9 mouse cellular contexts compared by ENCODE assay signal in genomic region chr7:25396621-25397020, GRCm38 (mm10). TPM values are rescaled to one million over a fixed set of nuclear protein-coding genes. Genes with fewer than 3 reads are reported as not detected.
A peak's percentile ranks its signal among the peaks of the same experiment; 100 is the strongest.
DNase-seq lines count a peak whose midpoint lies in the region; ATAC-seq and TF ChIP-seq lines count a peak whose summit lies in the region.
"Had no signal": no experiment of that assay in that cellular context is flagged by ENCODE, and none has a peak within 500 bp of the region (broad histone marks: within the 10 kb centered on the region; RNA-seq: fewer than 3 reads in every experiment).

No protein-coding gene starts in this region.

- H3K4me3 ChIP-seq in liver, adult 2 months (ENCODE audit: insufficient read depth, low read depth, low read length) = peak overlapping the region; percentile 4; the same call in 1 of the 2 replicates
- no peak overlapping the region for H3K4me3 ChIP-seq in embryonic facial prominence, embryonic 12.5 days
- H3K4me3 ChIP-seq in hindbrain, embryonic 13.5 days = peak overlapping the region; percentile 58
- peak overlapping the region; percentile 66; the same call in 1 of the 2 replicates for H3K4me3 ChIP-seq in midbrain, embryonic 14.5 days (replicated peaks; ENCODE audit: low read depth, low read length)

- DNase-seq in liver, adult 2 months (ENCODE audit: extremely low read depth, low read depth, low spot score) = no peak
- DNase-seq in liver = no peak
- DNase-seq in midbrain, embryonic 14.5 days = no peak
- no peak for DNase-seq in right cerebral cortex, postnatal 4 days
- no peak for DNase-seq in urinary bladder, postnatal 10 days (ENCODE audit: low spot score)
- no peak for DNase-seq in frontal cortex, adult 2 months (ENCODE audit: extremely low spot score in 1 of 2, low spot score in 1 of 2)

- no peaks in the 10 kb centered on the region for H3K27me3 ChIP-seq in liver, adult 2 months (ENCODE audit: control insufficient read depth, insufficient read depth, low read length)
- no peaks in the 10 kb centered on the region for H3K27me3 ChIP-seq in embryonic facial prominence, embryonic 12.5 days
- no peaks in the 10 kb centered on the region for H3K27me3 ChIP-seq in hindbrain, embryonic 13.5 days
- no peaks in the 10 kb centered on the region for H3K27me3 ChIP-seq in midbrain, embryonic 14.5 days (ENCODE audit: control insufficient read depth, insufficient read depth, low read length)

- TF ChIP-seq POLR2A in liver, adult 2 months (IDR thresholded peaks at IDR 0.05; ENCODE audit: extremely low read depth, insufficient read depth, low read length) = no peak

- TF ChIP-seq CTCF in liver, adult 2 months (IDR thresholded peaks at IDR 0.05; ENCODE audit: low read depth, low read length) = no peak

- WGBS in liver, adult 2 months = 95% methylated on average over 14 of the region's 14 CpGs
- WGBS in embryonic facial prominence, embryonic 12.5 days = 90% methylated on average over 14 of the region's 14 CpGs
- WGBS in hindbrain, embryonic 13.5 days = 92% methylated on average over 14 of the region's 14 CpGs
- WGBS in midbrain, embryonic 14.5 days = 90% methylated on average over 14 of the region's 14 CpGs

- H3K4me2 ChIP-seq in embryonic facial prominence, embryonic 12.5 days (replicated peaks) = peak overlapping the region; percentile 73
- H3K4me2 ChIP-seq in hindbrain, embryonic 13.5 days = peak overlapping the region; percentile 81
- peak overlapping the region; percentile 81 for H3K4me2 ChIP-seq in midbrain, embryonic 14.5 days (ENCODE audit: low read length)

- H3K79me2 ChIP-seq in liver, adult 2 months (ENCODE audit: control insufficient read depth, insufficient read depth, low read length) = peaks cover 16% of the 10 kb centered on the region; the same call in 1 of the 2 replicates

- no peaks in the 10 kb centered on the region for H3K9me3 ChIP-seq in embryonic facial prominence, embryonic 12.5 days
- no peaks in the 10 kb centered on the region for H3K9me3 ChIP-seq in hindbrain, embryonic 13.5 days
- no peaks in the 10 kb centered on the region for H3K9me3 ChIP-seq in midbrain, embryonic 14.5 days (ENCODE audit: control insufficient read depth, low read length)

- no peak for ATAC-seq in embryonic facial prominence, embryonic 12.5 days (ENCODE audit: insufficient number of reproducible peaks, insufficient read depth, low FRiP score, low TSS enrichment)
- no peak; the same call in 1 of the 2 replicates for ATAC-seq in hindbrain, embryonic 13.5 days (ENCODE audit: low FRiP score)
- ATAC-seq in midbrain, embryonic 14.5 days (ENCODE audit: low FRiP score, low TSS enrichment) = no peak

- peak overlapping the region; percentile 83 for H3K27ac ChIP-seq in liver, adult 2 months (replicated peaks; ENCODE audit: insufficient read depth, low read depth, low read length)
- H3K27ac ChIP-seq in embryonic facial prominence, embryonic 12.5 days = 0 out of 2 replicates have a peak overlapping the region, but pooled peaks have one; percentile 26
- peak overlapping the region; percentile 64; the same call in 1 of the 2 replicates for H3K27ac ChIP-seq in hindbrain, embryonic 13.5 days
- no peak overlapping the region for H3K27ac ChIP-seq in midbrain, embryonic 14.5 days (replicated peaks; ENCODE audit: low read depth, low read length)

- H3K4me1 ChIP-seq in liver, adult 2 months (ENCODE audit: control insufficient read depth, insufficient read depth, low read length) = peaks cover 31% of the 10 kb centered on the region
- H3K4me1 ChIP-seq in embryonic facial prominence, embryonic 12.5 days = peaks cover 23% of the 10 kb centered on the region
- H3K4me1 ChIP-seq in hindbrain, embryonic 13.5 days (replicated peaks) = peaks cover 33% of the 10 kb centered on the region
- H3K4me1 ChIP-seq in midbrain, embryonic 14.5 days (ENCODE audit: control insufficient read depth, insufficient read depth, low read length) = peaks cover 20% of the 10 kb centered on the region

- no peaks in the 10 kb centered on the region for H3K36me3 ChIP-seq in liver, adult 2 months (ENCODE audit: control insufficient read depth, insufficient read depth, low read length)
- no peaks in the 10 kb centered on the region for H3K36me3 ChIP-seq in embryonic facial prominence, embryonic 12.5 days
- no peaks in the 10 kb centered on the region for H3K36me3 ChIP-seq in hindbrain, embryonic 13.5 days
- H3K36me3 ChIP-seq in midbrain, embryonic 14.5 days (ENCODE audit: control insufficient read depth, insufficient read depth, low read length) = no peaks in the 10 kb centered on the region

- peak overlapping the region; percentile 8; the same call in 1 of the 2 replicates for H3K9ac ChIP-seq in liver, adult 2 months (ENCODE audit: low read depth, low read length)
- H3K9ac ChIP-seq in embryonic facial prominence, embryonic 12.5 days = no peak overlapping the region
- peak overlapping the region; percentile 60; the same call in 1 of the 2 replicates for H3K9ac ChIP-seq in hindbrain, embryonic 13.5 days
- H3K9ac ChIP-seq in midbrain, embryonic 14.5 days (replicated peaks; ENCODE audit: low read length) = no peak overlapping the region

RNA-seq across cellular contexts. Expression of gene Lipe, which starts 1.9 kb away (rescaled TPM):
- total RNA-seq in liver, adult 2 months (2014; rRNA removed) = 8.3 and 8.7 TPM in 2 replicates
- 9.8 and 11.3 TPM in 2 replicates for polyA plus RNA-seq in liver, adult 2 months (2012; rRNA removed)
- 10.9 and 11.9 TPM in 2 replicates for polyA plus RNA-seq in embryonic facial prominence, embryonic 12.5 days (2016; fragmentation: Nextera tagmentation; extraction: Ambion mirVana)
- 9.8 and 10.6 TPM in 2 replicates for polyA plus RNA-seq in hindbrain, embryonic 13.5 days (2015; fragmentation: Nextera tagmentation; extraction: Ambion mirVana)
- 3.8 and 9.2 TPM in 2 replicates for polyA plus RNA-seq in midbrain, embryonic 14.5 days (2014; fragmentation: Nextera tagmentation; extraction: Ambion mirVana)
- polyA plus RNA-seq in frontal cortex, adult 2 months (2012; rRNA removed) = 9.9 and 12.5 TPM in 2 replicates

RNA-seq across cellular contexts. Expression of gene Cxcl17, which starts 16.1 kb away (rescaled TPM):
- not detected in 2 replicates for total RNA-seq in liver, adult 2 months (2014; rRNA removed)
- polyA plus RNA-seq in liver, adult 2 months (2012; rRNA removed) = not detected in 2 replicates
- 0.59 and 1.1 TPM in 2 replicates for polyA plus RNA-seq in embryonic facial prominence, embryonic 12.5 days (2016; fragmentation: Nextera tagmentation; extraction: Ambion mirVana)
- 0.23 and 0.82 TPM in 2 replicates for polyA plus RNA-seq in hindbrain, embryonic 13.5 days (2015; fragmentation: Nextera tagmentation; extraction: Ambion mirVana)
- 0.29 TPM in 1 of 2 replicates, not detected in the other for polyA plus RNA-seq in midbrain, embryonic 14.5 days (2014; fragmentation: Nextera tagmentation; extraction: Ambion mirVana)
- not detected in 2 replicates for polyA plus RNA-seq in frontal cortex, adult 2 months (2012; rRNA removed)
- total RNA-seq: megakaryocyte-erythroid progenitor cell, adult 5-6 weeks had no signal

RNA-seq across cellular contexts. Expression of gene Cnfn, which starts 27.1 kb away (rescaled TPM):
- total RNA-seq in liver, adult 2 months (2014; rRNA removed) = not detected in 2 replicates
- not detected in 2 replicates for polyA plus RNA-seq in liver, adult 2 months (2012; rRNA removed)
- polyA plus RNA-seq in embryonic facial prominence, embryonic 12.5 days (2016; fragmentation: Nextera tagmentation; extraction: Ambion mirVana) = 0.86 TPM in 1 of 2 replicates, not detected in the other
- polyA plus RNA-seq in hindbrain, embryonic 13.5 days (2015; fragmentation: Nextera tagmentation; extraction: Ambion mirVana) = not detected in 2 replicates
- polyA plus RNA-seq in midbrain, embryonic 14.5 days (2014; fragmentation: Nextera tagmentation; extraction: Ambion mirVana) = not detected in 2 replicates
- not detected in 2 replicates for polyA plus RNA-seq in frontal cortex, adult 2 months (2012; rRNA removed)
- total RNA-seq: megakaryocyte-erythroid progenitor cell, adult 5-6 weeks had no signal

Comparison
In these comparisons a context has a peak if more than half of its experiments do, and no peak if none do; other contexts are left out.
1. H3K9ac ChIP-seq: peak in liver, adult 2 months (single experiment) and hindbrain, embryonic 13.5 days (single experiment); none in embryonic facial prominence, embryonic 12.5 days (single experiment) and midbrain, embryonic 14.5 days (single experiment).
2. Peak in every context shown above with its lines, with median percentiles within 50 percentile points of each other: H3K4me2 ChIP-seq.